Mouse (Mus musculus): ENCODE measurements around the gene Bcat1. TPM values are rescaled to one million over a fixed set of nuclear protein-coding genes. Genes with fewer than 3 reads are reported as not detected.

Gene Bcat1
- total and polyA plus RNA-seq, 3 experiments: 0.11 TPM; not detected in 2

DNA sequence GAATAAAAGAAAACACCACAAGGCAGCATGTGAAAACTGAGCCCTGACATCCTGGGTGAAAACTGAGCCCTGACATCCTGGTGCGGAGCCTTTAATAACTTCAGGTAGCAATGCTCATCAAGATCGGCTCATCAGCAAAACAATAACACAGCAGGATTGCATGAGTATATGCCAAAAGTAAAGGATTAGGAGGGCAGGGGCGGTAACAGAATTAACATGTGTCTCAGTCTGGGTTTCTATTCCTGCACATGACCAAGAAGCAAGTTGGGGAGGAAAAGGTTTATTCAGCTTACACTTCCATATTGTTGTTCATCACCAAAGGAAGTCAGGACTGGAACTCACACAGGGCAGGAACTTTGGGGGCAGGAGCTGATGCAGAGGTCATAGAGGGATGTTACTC is 93.9 kb downstream of the Bcat1 start:
- DNase-seq (ENCODE audit: low spot score) (no peak), ATAC-seq (ENCODE audit: extremely low read depth, insufficient number of reproducible peaks, low FRiP score, poor library complexity, severe bottlenecking) (no peak)
- no peaks in the 10 kb centered on the region for H3K27me3 ChIP-seq (ENCODE audit: insufficient read depth, low read length)
- no peak overlapping the region for H3K4me3 ChIP-seq (ENCODE audit: low read depth, low read length)
- H3K9me3 ChIP-seq (replicated peaks): peaks cover 26% of the 10 kb centered on the region
- H3K4me1 ChIP-seq (ENCODE audit: insufficient read depth, low read depth, low read length): no peaks in the 10 kb centered on the region
- H3K36me3 ChIP-seq (replicated peaks): no peaks in the 10 kb centered on the region
- TF ChIP-seq TAL1 (conservative IDR thresholded peaks at IDR 0.05; ENCODE audit: low read depth, low read length) (no peak), GATA2 (IDR thresholded peaks at IDR 0.05; ENCODE audit: borderline replicate concordance, low read depth, low read length) (no peak), POLR2AphosphoS5 (IDR thresholded peaks at IDR 0.05; ENCODE audit: insufficient replicate concordance, low read depth, low read length) (no peak), CTCF (IDR thresholded peaks at IDR 0.05; ENCODE audit: low read depth, low read length) (no peak), GATA1 (IDR thresholded peaks at IDR 0.05; ENCODE audit: borderline replicate concordance, low read length) (no peak)

DNA sequence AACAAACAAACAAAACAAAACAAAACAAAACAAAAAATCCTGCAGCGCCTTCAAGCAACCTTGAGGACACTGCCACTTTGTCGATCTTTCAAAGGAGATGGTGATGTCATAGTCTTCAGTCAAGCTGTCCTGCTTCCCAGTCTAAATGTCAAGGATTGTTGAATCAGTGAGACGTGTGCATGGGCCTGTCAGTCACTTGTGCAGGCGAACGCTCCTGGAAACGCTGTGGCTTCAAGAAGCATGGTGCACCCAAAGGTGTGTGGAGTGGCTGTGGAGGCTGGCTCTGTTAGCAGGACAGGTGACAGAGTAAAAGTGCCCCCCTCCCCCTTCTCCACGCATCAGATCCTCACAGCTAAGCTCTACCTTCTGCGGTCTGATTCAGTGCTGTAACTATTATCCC is 103.6 kb downstream of the Bcat1 start:
- ATAC-seq (ENCODE audit: extremely low read depth, insufficient number of reproducible peaks, low FRiP score, poor library complexity, severe bottlenecking): no peak
- Histone ChIP-seq H3K4me3 (ENCODE audit: low read depth, low read length) (no peak overlapping the region), H3K4me1 (ENCODE audit: insufficient read depth, low read depth, low read length) (no peaks in the 10 kb centered on the region), H3K36me3 (replicated peaks) (no peaks in the 10 kb centered on the region), H3K27me3 (ENCODE audit: insufficient read depth, low read length) (no peaks in the 10 kb centered on the region), H3K9me3 (replicated peaks) (peaks cover 36% of the 10 kb centered on the region)
- TF ChIP-seq TAL1 (conservative IDR thresholded peaks at IDR 0.05; ENCODE audit: low read depth, low read length): no peak
- TF ChIP-seq GATA1 (IDR thresholded peaks at IDR 0.05; ENCODE audit: borderline replicate concordance, low read length): no peak
- TF ChIP-seq GATA2 (IDR thresholded peaks at IDR 0.05; ENCODE audit: borderline replicate concordance, low read depth, low read length): no peak
- TF ChIP-seq CTCF (IDR thresholded peaks at IDR 0.05; ENCODE audit: low read depth, low read length): no peak
- TF ChIP-seq POLR2AphosphoS5 (IDR thresholded peaks at IDR 0.05; ENCODE audit: insufficient replicate concordance, low read depth, low read length): no peak
- DNase-seq (ENCODE audit: low spot score): no peak

DNA sequence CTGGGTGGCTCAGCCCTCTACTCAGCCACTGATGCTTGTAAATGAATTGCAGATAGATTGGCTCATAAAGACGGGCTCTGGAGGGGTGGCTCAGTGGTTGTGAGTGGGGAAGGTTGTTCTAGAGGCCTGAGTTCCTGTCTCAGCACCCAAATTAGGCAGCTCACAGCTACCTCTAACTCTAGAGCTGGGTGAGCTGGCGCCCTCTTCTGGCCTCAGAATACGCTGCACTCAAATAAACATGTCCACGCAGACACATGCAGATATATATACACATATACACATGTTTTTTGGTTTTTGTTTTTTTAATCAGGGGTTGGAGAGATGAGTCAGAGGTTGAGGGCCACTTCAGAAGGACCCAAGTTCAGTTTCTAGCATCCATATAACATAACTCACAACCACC is 105.1 kb downstream of the Bcat1 start:
- peaks cover 46% of the 10 kb centered on the region for H3K9me3 ChIP-seq (replicated peaks)
- TF ChIP-seq POLR2AphosphoS5 (IDR thresholded peaks at IDR 0.05; ENCODE audit: insufficient replicate concordance, low read depth, low read length) (no peak), GATA2 (IDR thresholded peaks at IDR 0.05; ENCODE audit: borderline replicate concordance, low read depth, low read length) (no peak), TAL1 (conservative IDR thresholded peaks at IDR 0.05; ENCODE audit: low read depth, low read length) (no peak), GATA1 (IDR thresholded peaks at IDR 0.05; ENCODE audit: borderline replicate concordance, low read length) (no peak), CTCF (IDR thresholded peaks at IDR 0.05; ENCODE audit: low read depth, low read length) (no peak)
- H3K27me3 ChIP-seq (ENCODE audit: insufficient read depth, low read length): no peaks in the 10 kb centered on the region
- no peak overlapping the region for H3K4me3 ChIP-seq (ENCODE audit: low read depth, low read length)
- no peaks in the 10 kb centered on the region for H3K36me3 ChIP-seq (replicated peaks)
- no peaks in the 10 kb centered on the region for H3K4me1 ChIP-seq (ENCODE audit: insufficient read depth, low read depth, low read length)
- ATAC-seq (ENCODE audit: extremely low read depth, insufficient number of reproducible peaks, low FRiP score, poor library complexity, severe bottlenecking) (no peak), DNase-seq (ENCODE audit: low spot score) (no peak)

DNA sequence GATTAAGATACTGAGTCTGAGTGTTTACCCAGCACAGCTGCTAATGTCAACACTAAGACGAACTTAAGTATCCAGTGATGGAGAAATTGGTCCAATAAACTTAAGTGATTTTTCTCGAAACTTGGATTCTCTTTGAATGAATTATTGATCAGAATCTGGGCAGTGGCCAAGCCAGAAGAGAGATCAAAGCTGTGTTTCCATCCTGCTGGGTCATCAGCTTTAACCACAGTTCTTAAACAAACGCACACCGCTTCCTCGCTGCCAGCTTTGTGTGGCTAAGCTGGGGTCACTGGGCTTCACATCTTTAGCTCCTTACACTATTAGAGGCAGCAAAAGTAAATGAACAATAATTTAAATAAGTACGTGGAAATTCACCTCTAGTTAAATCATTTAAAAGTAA is 108.4 kb downstream of the Bcat1 start:
- no peaks in the 10 kb centered on the region for H3K4me1 ChIP-seq (ENCODE audit: insufficient read depth, low read depth, low read length)
- no peaks in the 10 kb centered on the region for H3K36me3 ChIP-seq (replicated peaks)
- peaks cover 62% of the 10 kb centered on the region for H3K9me3 ChIP-seq (replicated peaks)
- no peak overlapping the region for H3K4me3 ChIP-seq (ENCODE audit: low read depth, low read length)
- DNase-seq (ENCODE audit: low spot score): no peak
- H3K27me3 ChIP-seq (ENCODE audit: insufficient read depth, low read length): no peaks in the 10 kb centered on the region
- no peak for ATAC-seq (ENCODE audit: extremely low read depth, insufficient number of reproducible peaks, low FRiP score, poor library complexity, severe bottlenecking)
- TF ChIP-seq POLR2AphosphoS5 (IDR thresholded peaks at IDR 0.05; ENCODE audit: insufficient replicate concordance, low read depth, low read length) (no peak), GATA2 (IDR thresholded peaks at IDR 0.05; ENCODE audit: borderline replicate concordance, low read depth, low read length) (no peak), CTCF (IDR thresholded peaks at IDR 0.05; ENCODE audit: low read depth, low read length) (no peak), GATA1 (IDR thresholded peaks at IDR 0.05; ENCODE audit: borderline replicate concordance, low read length) (no peak), TAL1 (conservative IDR thresholded peaks at IDR 0.05; ENCODE audit: low read depth, low read length) (no peak)

DNA sequence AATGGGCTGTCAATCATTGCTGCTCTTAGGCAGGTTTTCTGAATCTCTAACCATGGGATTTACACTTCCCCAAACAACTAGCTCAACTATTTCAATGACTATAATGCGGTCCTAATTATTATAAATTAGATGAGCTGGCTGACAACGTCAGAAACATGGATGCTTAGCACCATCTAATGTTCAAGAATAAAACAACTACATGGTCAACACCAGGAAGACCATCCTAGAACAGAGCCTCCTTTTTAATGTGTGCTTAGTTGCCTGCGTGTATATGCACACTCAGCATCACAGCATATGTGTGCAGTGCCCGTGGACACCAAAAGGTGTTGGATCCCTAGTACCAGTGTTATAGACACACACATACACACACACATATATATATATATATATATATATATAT is 111.8 kb downstream of the Bcat1 start:
- H3K4me1 ChIP-seq (ENCODE audit: insufficient read depth, low read depth, low read length): no peaks in the 10 kb centered on the region
- no peaks in the 10 kb centered on the region for H3K36me3 ChIP-seq (replicated peaks)
- no peak for TF ChIP-seq GATA2 (IDR thresholded peaks at IDR 0.05; ENCODE audit: borderline replicate concordance, low read depth, low read length)
- no peak for TF ChIP-seq POLR2AphosphoS5 (IDR thresholded peaks at IDR 0.05; ENCODE audit: insufficient replicate concordance, low read depth, low read length)
- TF ChIP-seq TAL1 (conservative IDR thresholded peaks at IDR 0.05; ENCODE audit: low read depth, low read length): no peak
- TF ChIP-seq CTCF (IDR thresholded peaks at IDR 0.05; ENCODE audit: low read depth, low read length): no peak
- no peak for TF ChIP-seq GATA1 (IDR thresholded peaks at IDR 0.05; ENCODE audit: borderline replicate concordance, low read length)
- ATAC-seq (ENCODE audit: extremely low read depth, insufficient number of reproducible peaks, low FRiP score, poor library complexity, severe bottlenecking): no peak
- no peaks in the 10 kb centered on the region for H3K27me3 ChIP-seq (ENCODE audit: insufficient read depth, low read length)
- no peak overlapping the region for H3K4me3 ChIP-seq (ENCODE audit: low read depth, low read length)
- H3K9me3 ChIP-seq (replicated peaks): peaks cover 61% of the 10 kb centered on the region
- DNase-seq (ENCODE audit: low spot score): no peak

DNA sequence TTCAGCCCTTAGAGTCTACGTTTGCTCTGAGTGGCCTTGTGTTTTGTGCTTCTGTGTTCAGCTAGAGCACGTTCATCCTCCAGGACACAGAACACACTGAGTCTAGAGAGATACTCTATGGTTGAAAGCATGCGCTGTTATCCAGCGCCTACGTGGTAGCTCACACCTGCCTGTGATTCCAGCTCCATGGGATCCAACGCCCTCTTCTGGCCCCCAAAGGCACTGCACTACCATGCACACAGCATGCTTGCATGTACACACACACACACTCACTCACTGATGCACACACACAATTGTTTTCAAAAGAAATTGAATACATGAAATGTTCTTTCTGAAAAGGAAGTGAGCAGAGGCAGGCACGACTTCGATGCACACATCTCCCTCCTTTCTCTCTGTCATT is 112.8 kb downstream of the Bcat1 start:
- H3K4me1 ChIP-seq (ENCODE audit: insufficient read depth, low read depth, low read length): no peaks in the 10 kb centered on the region
- no peak for ATAC-seq (ENCODE audit: extremely low read depth, insufficient number of reproducible peaks, low FRiP score, poor library complexity, severe bottlenecking)
- DNase-seq (ENCODE audit: low spot score): no peak
- H3K27me3 ChIP-seq (ENCODE audit: insufficient read depth, low read length): no peaks in the 10 kb centered on the region
- peaks cover 68% of the 10 kb centered on the region for H3K9me3 ChIP-seq (replicated peaks)
- H3K4me3 ChIP-seq (ENCODE audit: low read depth, low read length): no peak overlapping the region
- no peak for TF ChIP-seq POLR2AphosphoS5 (IDR thresholded peaks at IDR 0.05; ENCODE audit: insufficient replicate concordance, low read depth, low read length)
- no peaks in the 10 kb centered on the region for H3K36me3 ChIP-seq (replicated peaks)

DNA sequence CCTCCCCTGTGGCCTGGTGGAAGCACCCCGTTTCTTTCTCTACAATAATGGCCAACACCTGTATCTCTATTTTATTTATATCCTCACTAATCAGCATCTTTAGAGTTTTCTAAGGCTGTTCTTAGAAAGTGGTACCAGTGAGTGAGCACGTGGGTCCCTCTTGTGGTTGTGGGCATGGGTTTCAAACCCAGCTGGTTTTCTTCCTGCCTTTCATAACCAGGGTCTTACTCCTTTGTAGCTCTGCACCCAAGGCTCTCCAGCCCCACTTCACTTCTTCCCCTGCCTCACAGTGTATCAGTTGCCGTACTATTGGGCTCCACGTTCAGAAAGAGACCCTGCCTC is 114.0 kb downstream of the Bcat1 start:
- no peaks in the 10 kb centered on the region for H3K4me1 ChIP-seq (ENCODE audit: insufficient read depth, low read depth, low read length)
- H3K27me3 ChIP-seq (ENCODE audit: insufficient read depth, low read length): no peaks in the 10 kb centered on the region
- TF ChIP-seq TAL1 (conservative IDR thresholded peaks at IDR 0.05; ENCODE audit: low read depth, low read length) (no peak), GATA2 (IDR thresholded peaks at IDR 0.05; ENCODE audit: borderline replicate concordance, low read depth, low read length) (no peak), CTCF (IDR thresholded peaks at IDR 0.05; ENCODE audit: low read depth, low read length) (no peak), GATA1 (IDR thresholded peaks at IDR 0.05; ENCODE audit: borderline replicate concordance, low read length) (no peak), POLR2AphosphoS5 (IDR thresholded peaks at IDR 0.05; ENCODE audit: insufficient replicate concordance, low read depth, low read length) (no peak)
- H3K4me3 ChIP-seq (ENCODE audit: low read depth, low read length): no peak overlapping the region
- H3K36me3 ChIP-seq (replicated peaks): no peaks in the 10 kb centered on the region
- no peak for ATAC-seq (ENCODE audit: extremely low read depth, insufficient number of reproducible peaks, low FRiP score, poor library complexity, severe bottlenecking)
- no peak for DNase-seq (ENCODE audit: low spot score)
- H3K9me3 ChIP-seq (replicated peaks): peaks cover 67% of the 10 kb centered on the region

All from G1E (cell line).